Mouse (Mus musculus) forebrain, embryonic 16.5 days (tissue): ENCODE results near the gene Actg1. TPM values are rescaled to one million over a fixed set of nuclear protein-coding genes. Genes with fewer than 3 reads are reported as not detected.
"Not testable (repeated sequence)": the region's sequence is repeated elsewhere in the genome, so short reads cannot be mapped to it uniquely, and the experiment has no call there.

Experiments
- ATAC-seq: fragments of 200-750 bp; cut with Nextera tagmentation; 2 replicates; pipeline ENCODE4 v1.8.0; 2017; ENCODE audit warnings: mild to moderate bottlenecking, moderate library complexity
- H3K27ac ChIP-seq: fragments of 300-500 bp; sonication (generic); 2 replicates; pipeline ENCODE4 v1.5.1; 2014; ENCODE audit warnings: low read length, control low read depth
- H3K27me3 ChIP-seq: fragments of 300-500 bp; sonication (generic); replicated peaks from 2 replicates; pipeline ENCODE4 v1.6.1; 2014; ENCODE audit warnings: low read length; ENCODE audit not compliant: control insufficient read depth, insufficient read depth
- H3K36me3 ChIP-seq: fragments of 300-500 bp; sonication (generic); 2 replicates; pipeline ENCODE4 v1.6.1; 2014; ENCODE audit not compliant: control insufficient read depth, insufficient read depth
- H3K4me1 ChIP-seq: fragments of 300-500 bp; sonication (generic); replicated peaks from 2 replicates; pipeline ENCODE4 v1.6.1; 2014; ENCODE audit warnings: low read length; ENCODE audit not compliant: control insufficient read depth, insufficient read depth
- H3K4me2 ChIP-seq: fragments of 300-500 bp; sonication (generic); 2 replicates; pipeline ENCODE4 v1.6.1; 2014; ENCODE audit warnings: mild to moderate bottlenecking, low read length, control low read depth
- H3K4me3 ChIP-seq: fragments of 300-500 bp; sonication (generic); replicated peaks from 2 replicates; pipeline ENCODE4 v1.5.1; 2014; ENCODE audit warnings: mild to moderate bottlenecking, low read length, control low read depth
- H3K9ac ChIP-seq: fragments of 300-500 bp; sonication (generic); replicated peaks from 2 replicates; pipeline ENCODE4 v1.6.1; 2014; ENCODE audit warnings: low read depth, low read length, control low read depth
- H3K9me3 ChIP-seq: fragments of 300-500 bp; sonication (generic); 2 replicates; pipeline ENCODE4 v1.6.1; 2016; ENCODE audit warnings: low read length; ENCODE audit not compliant: control insufficient read depth
- WGBS: fragments of 180-500 bp; shearing (Covaris S2); extraction: QIAGEN DNeasy Blood & Tissue Kit; methylation state at CpG from one replicate; pipeline ENCODE4 v1.1.7; 2014; 5-methylcytosine and 5-hydroxymethylcytosine counted together
- polyA plus RNA-seq: library from polyadenylated mRNA; unstranded; fragments of >200 nt; fragmentation: Nextera tagmentation; extraction: Ambion mirVana; gene quantifications from 2 replicates; pipeline ENCODE4 v1.2.1, GENCODE M21; 2015

Actg1 gene
- polyA plus RNA-seq, 1 experiment from 2014 or later, result 4,175 TPM

- peaks cover 51% of the 10 kb centered on the region for H3K4me1 ChIP-seq
- no peak overlapping the region for H3K4me3 ChIP-seq
- no peak overlapping the region for H3K9ac ChIP-seq
- H3K27me3 ChIP-seq, result no peaks in the 10 kb centered on the region
- no peaks in the 10 kb centered on the region for H3K9me3 ChIP-seq
- no peaks in the 10 kb centered on the region for H3K36me3 ChIP-seq
- WGBS, result 81% methylated on average over 5 of the region's 5 CpGs
- ATAC-seq, result no peak
- no peak overlapping the region for H3K27ac ChIP-seq
- no peak overlapping the region for H3K4me2 ChIP-seq
These were observed 7.1 kb upstream of the Actg1 start for GRCm38 (mm10) chr11:120355277-120356039.

GRCm38 (mm10) chr11:120354304-120355276 is 6.2 kb upstream of the Actg1 start:
- Histone ChIP-seq H3K27me3 (no peaks in the 10 kb centered on the region), H3K4me2 (no peak overlapping the region), H3K4me3 (no peak overlapping the region), H3K27ac (no peak overlapping the region), H3K36me3 (no peaks in the 10 kb centered on the region), H3K9ac (no peak overlapping the region), H3K4me1 (peaks cover 50% of the 10 kb centered on the region), H3K9me3 (no peaks in the 10 kb centered on the region)
- 90% methylated on average over 17 of the region's 17 CpGs for WGBS
- ATAC-seq, result no peak

GRCm38 (mm10) chr11:120353500-120354303 is 5.4 kb upstream of the Actg1 start:
- 29% methylated on average over 26 of the region's 26 CpGs for WGBS
- Histone ChIP-seq H3K9me3 (no peaks in the 10 kb centered on the region), H3K27me3 (no peaks in the 10 kb centered on the region), H3K9ac (no peak overlapping the region), H3K4me2 (no peak overlapping the region), H3K36me3 (no peaks in the 10 kb centered on the region), H3K4me3 (no peak overlapping the region), H3K4me1 (peaks cover 43% of the 10 kb centered on the region), H3K27ac (no peak overlapping the region)
- no peak for ATAC-seq

- 63% methylated on average over 13 of the region's 13 CpGs for WGBS
- Histone ChIP-seq H3K36me3 (no peaks in the 10 kb centered on the region), H3K27me3 (no peaks in the 10 kb centered on the region), H3K4me1 (peaks cover 34% of the 10 kb centered on the region), H3K9ac (peak overlapping the region; percentile 34; the same call in 1 of the 2 replicates), H3K4me2 (no peak overlapping the region), H3K4me3 (no peak overlapping the region), H3K9me3 (no peaks in the 10 kb centered on the region), H3K27ac (peak overlapping the region; percentile 60)
- no peak for ATAC-seq
These were observed 4.4 kb upstream of the Actg1 start for GRCm38 (mm10) chr11:120352571-120353290.

- H3K4me2 ChIP-seq, H3K27me3 ChIP-seq, H3K9ac ChIP-seq, H3K9me3 ChIP-seq, H3K4me3 ChIP-seq, H3K36me3 ChIP-seq, ATAC-seq: not testable (repeated sequence)
- Histone ChIP-seq H3K4me1 (peaks cover 27% of the 10 kb centered on the region), H3K27ac (peak overlapping the region; percentile 60; the same call in 1 of the 2 replicates)
- 90% methylated on average over 5 of the region's 5 CpGs for WGBS
These were observed 3.7 kb upstream of the Actg1 start for GRCm38 (mm10) chr11:120352093-120352350.

GRCm38 (mm10) chr11:120351250-120352092 is 3.1 kb upstream of the Actg1 start:
- no peaks in the 10 kb centered on the region for H3K27me3 ChIP-seq
- H3K9ac ChIP-seq, result no peak overlapping the region
- no peak for ATAC-seq
- WGBS, result 86% methylated on average over 10 of the region's 10 CpGs
- peaks cover 27% of the 10 kb centered on the region for H3K4me1 ChIP-seq
- H3K27ac ChIP-seq, result peak overlapping the region; percentile 100
- no peaks in the 10 kb centered on the region for H3K9me3 ChIP-seq
- H3K36me3 ChIP-seq, result no peaks in the 10 kb centered on the region
- H3K4me3 ChIP-seq, result no peak overlapping the region
- peak overlapping the region; percentile 98 for H3K4me2 ChIP-seq

GRCm38 (mm10) chr11:120350711-120351110 is 2.4 kb upstream of the Actg1 start:
- peak overlapping the region; percentile 100 for H3K27ac ChIP-seq
- H3K4me2 ChIP-seq, result peak overlapping the region; percentile 98
- H3K36me3 ChIP-seq, result no peaks in the 10 kb centered on the region
- 21% methylated on average over 11 of the region's 11 CpGs for WGBS
- no peaks in the 10 kb centered on the region for H3K27me3 ChIP-seq
- no peaks in the 10 kb centered on the region for H3K9me3 ChIP-seq
- H3K4me1 ChIP-seq, result peaks cover 27% of the 10 kb centered on the region
- H3K9ac ChIP-seq, result peak overlapping the region; percentile 100
- H3K4me3 ChIP-seq, result peak overlapping the region; percentile 97
- ATAC-seq, result no peak
